Mouse (Mus musculus): Measurements from ENCODE around the gene Fbxw9. TPM values are rescaled to one million over a fixed set of nuclear protein-coding genes. Genes with fewer than 3 reads are reported as not detected.

The Fbxw9 gene
- polyA plus RNA-seq, 1 experiment from 2014 or later, result 27.4 TPM

DNA sequence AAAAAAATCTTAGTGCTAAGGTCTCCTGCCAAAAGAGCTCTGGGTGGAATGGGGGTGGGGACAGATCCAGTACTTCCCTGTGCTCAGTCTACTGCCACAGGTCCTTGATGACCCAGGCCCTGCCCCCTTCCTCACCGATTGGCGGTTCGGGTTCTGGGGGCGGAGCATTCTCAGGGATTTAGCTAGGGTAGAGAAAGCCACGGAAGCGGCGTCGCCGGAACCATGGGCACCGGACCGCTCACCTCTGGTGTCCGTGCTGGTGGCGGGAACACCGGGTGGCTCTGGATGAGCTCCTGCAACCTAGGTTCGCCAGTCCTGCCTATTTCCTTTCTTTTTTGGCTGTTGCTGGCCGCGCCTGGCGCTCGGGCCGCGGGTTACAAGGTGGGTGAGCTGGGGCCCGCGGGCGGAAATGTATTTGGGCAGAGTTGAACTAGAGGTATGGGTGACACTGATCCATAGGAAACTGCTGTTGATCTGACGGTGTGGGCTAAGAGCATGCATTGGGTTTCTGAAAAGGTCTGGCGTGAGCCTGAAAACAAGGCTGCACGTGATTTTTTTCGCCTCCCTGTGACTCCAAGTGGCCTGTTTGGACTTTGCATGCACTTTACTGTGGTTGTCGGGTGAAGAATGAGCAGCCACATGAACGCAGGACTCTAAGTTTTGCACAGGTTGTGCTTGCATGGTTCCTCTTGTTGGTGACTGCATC lies 23.4 kb downstream of the Fbxw9 start, which contains the start of gene Man2b1:
Gene Man2b1, plus strand, starts transcription at position 163 of the 706 bp plus-strand sequence.
- Histone ChIP-seq H3K27ac (ENCODE audit: low read depth, low read length) (no peak within 1 kb of the TSS), H3K27me3 (ENCODE audit: control insufficient read depth, insufficient read depth, low read length) (no peaks in the 10 kb centered on the region), H3K36me3 (ENCODE audit: control insufficient read depth, insufficient read depth, low read length) (no peaks in the 10 kb centered on the region), H3K9ac (ENCODE audit: low read depth, low read length) (peak within 1 kb of the TSS; percentile 49), H3K4me3 (ENCODE audit: low read depth, low read length) (peak within 1 kb of the TSS; percentile 49), H3K4me1 (replicated peaks; ENCODE audit: control insufficient read depth, insufficient read depth, low read length) (peaks cover 3% of the 10 kb centered on the region; the same call in 1 of the 2 replicates), H3K9me3 (ENCODE audit: control insufficient read depth, low read length) (no peaks in the 10 kb centered on the region), H3K4me2 (replicated peaks; ENCODE audit: low read depth, low read length) (peak within 1 kb of the TSS; percentile 83)
- DNase-seq (ENCODE audit: low spot score), result peak; percentile 77
- 2% methylated on average over 30 of the region's 30 CpGs for WGBS
- ATAC-seq (ENCODE audit: low FRiP score), result peak; percentile 73

DNA sequence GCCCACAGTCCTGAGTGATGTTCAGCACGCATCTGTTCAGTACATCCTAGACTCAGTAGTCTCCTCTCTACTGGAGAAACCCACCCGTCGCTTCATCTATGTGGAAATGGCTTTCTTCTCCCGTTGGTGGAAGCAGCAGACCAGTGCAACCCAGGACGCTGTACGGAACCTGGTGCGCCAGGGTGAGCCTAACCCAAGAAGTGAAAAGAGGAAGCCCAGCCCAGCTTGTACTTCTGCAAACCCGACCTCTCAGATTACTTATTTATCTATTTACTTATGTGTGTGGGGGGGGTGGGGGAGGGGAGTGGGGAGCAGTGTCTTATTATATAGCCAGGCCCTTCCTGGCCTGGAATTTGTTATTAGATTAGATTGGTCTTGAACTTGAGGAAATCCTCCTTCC lies 24.8 kb downstream of the Fbxw9 start:
- H3K9ac ChIP-seq (ENCODE audit: low read depth, low read length), result no peak overlapping the region
- H3K4me3 ChIP-seq (ENCODE audit: low read depth, low read length), result no peak overlapping the region
- ATAC-seq (ENCODE audit: low FRiP score) (no peak), DNase-seq (ENCODE audit: low spot score) (no peak)
- no peaks in the 10 kb centered on the region for H3K27me3 ChIP-seq (ENCODE audit: control insufficient read depth, insufficient read depth, low read length)
- H3K4me1 ChIP-seq (replicated peaks; ENCODE audit: control insufficient read depth, insufficient read depth, low read length), result peaks cover 3% of the 10 kb centered on the region; the same call in 1 of the 2 replicates
- no peak overlapping the region for H3K27ac ChIP-seq (ENCODE audit: low read depth, low read length)
- H3K4me2 ChIP-seq (replicated peaks; ENCODE audit: low read depth, low read length), result no peak overlapping the region
- H3K36me3 ChIP-seq (ENCODE audit: control insufficient read depth, insufficient read depth, low read length), result no peaks in the 10 kb centered on the region
- H3K9me3 ChIP-seq (ENCODE audit: control insufficient read depth, low read length), result no peaks in the 10 kb centered on the region
- 87% methylated on average over 8 of the region's 8 CpGs for WGBS

DNA sequence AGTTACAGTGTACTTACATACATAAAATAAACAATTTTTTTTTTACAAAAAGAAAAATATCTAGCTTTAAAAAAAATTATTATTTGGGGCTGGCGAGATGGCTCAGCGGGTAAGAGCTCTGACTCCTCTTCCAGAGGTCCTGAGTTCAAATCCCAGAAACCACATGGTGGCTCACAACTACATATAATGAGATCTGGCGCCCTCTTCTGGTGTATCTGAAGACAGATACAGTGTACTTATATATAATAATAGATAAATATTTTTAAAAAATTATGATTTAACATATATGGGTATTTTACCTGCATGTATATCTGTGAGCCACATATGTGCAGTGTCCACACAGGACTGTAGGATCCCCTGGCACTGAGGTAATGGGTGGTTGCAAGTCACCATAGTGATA lies 26.4 kb downstream of the Fbxw9 start:
- WGBS, result 83% methylated on average over 3 of the region's 3 CpGs
- H3K4me3 ChIP-seq (ENCODE audit: low read depth, low read length), result no peak overlapping the region
- DNase-seq (ENCODE audit: low spot score) (no peak), ATAC-seq (ENCODE audit: low FRiP score) (no peak)
- no peak overlapping the region for H3K4me2 ChIP-seq (replicated peaks; ENCODE audit: low read depth, low read length)
- H3K9me3 ChIP-seq (ENCODE audit: control insufficient read depth, low read length), result no peaks in the 10 kb centered on the region
- H3K9ac ChIP-seq (ENCODE audit: low read depth, low read length), result no peak overlapping the region
- no peaks in the 10 kb centered on the region for H3K27me3 ChIP-seq (ENCODE audit: control insufficient read depth, insufficient read depth, low read length)
- H3K4me1 ChIP-seq (replicated peaks; ENCODE audit: control insufficient read depth, insufficient read depth, low read length), result 0 out of 2 replicates have a peak, but pooled peaks cover 3% of the 10 kb centered on the region
- no peaks in the 10 kb centered on the region for H3K36me3 ChIP-seq (ENCODE audit: control insufficient read depth, insufficient read depth, low read length)
- H3K27ac ChIP-seq (ENCODE audit: low read depth, low read length), result no peak overlapping the region

DNA sequence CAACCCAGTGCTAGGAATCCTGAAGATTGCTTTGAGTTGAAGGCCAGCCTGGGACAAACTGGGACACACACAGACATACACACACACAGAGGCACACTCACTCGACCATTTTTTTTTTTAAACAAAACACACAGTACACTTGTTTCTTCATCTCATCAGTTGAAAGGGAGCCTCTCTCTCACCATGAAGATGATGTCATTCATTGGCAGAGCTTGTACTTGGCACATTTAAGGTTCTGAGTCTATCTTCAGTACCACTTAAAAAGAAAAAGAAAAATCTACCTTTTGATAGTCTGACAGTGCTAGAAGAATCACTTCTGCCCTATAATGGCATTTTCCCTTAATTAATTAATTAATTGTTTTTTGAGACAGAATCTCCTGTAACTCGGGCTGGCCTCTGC lies 28.9 kb downstream of the Fbxw9 start:
- H3K4me2 ChIP-seq (replicated peaks; ENCODE audit: low read depth, low read length), result no peak overlapping the region
- no peak for ATAC-seq (ENCODE audit: low FRiP score)
- H3K27ac ChIP-seq (ENCODE audit: low read depth, low read length), result no peak overlapping the region
- 0 out of 2 replicates have a peak, but pooled peaks cover 2% of the 10 kb centered on the region for H3K4me1 ChIP-seq (replicated peaks; ENCODE audit: control insufficient read depth, insufficient read depth, low read length)
- H3K9ac ChIP-seq (ENCODE audit: low read depth, low read length), result no peak overlapping the region
- 79% methylated on average over 2 of the region's 2 CpGs for WGBS
- H3K36me3 ChIP-seq (ENCODE audit: control insufficient read depth, insufficient read depth, low read length), result no peaks in the 10 kb centered on the region
- DNase-seq (ENCODE audit: low spot score), result no peak
- no peak overlapping the region for H3K4me3 ChIP-seq (ENCODE audit: low read depth, low read length)
- no peaks in the 10 kb centered on the region for H3K27me3 ChIP-seq (ENCODE audit: control insufficient read depth, insufficient read depth, low read length)
- H3K9me3 ChIP-seq (ENCODE audit: control insufficient read depth, low read length), result no peaks in the 10 kb centered on the region

DNA sequence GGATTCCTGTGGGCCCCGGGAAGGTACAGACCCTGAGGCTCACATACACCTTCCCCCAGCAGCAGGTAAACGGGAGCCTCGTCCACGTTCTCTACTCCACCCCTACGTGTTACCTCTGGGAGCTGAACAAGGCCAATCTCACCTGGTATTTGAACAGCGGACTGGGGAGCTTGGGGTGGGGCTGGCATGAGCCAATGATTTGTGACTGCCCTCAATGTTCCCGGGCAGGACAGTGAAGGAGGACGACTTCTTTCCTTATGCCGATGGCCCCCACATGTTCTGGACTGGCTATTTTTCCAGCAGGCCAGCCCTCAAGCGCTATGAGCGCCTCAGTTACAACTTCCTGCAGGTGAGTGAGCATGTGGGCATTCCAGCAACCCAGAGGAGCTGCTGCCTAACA lies 31.0 kb downstream of the Fbxw9 start:
- Histone ChIP-seq H3K36me3 (ENCODE audit: control insufficient read depth, insufficient read depth, low read length) (no peaks in the 10 kb centered on the region), H3K9me3 (ENCODE audit: control insufficient read depth, low read length) (no peaks in the 10 kb centered on the region), H3K27ac (ENCODE audit: low read depth, low read length) (no peak overlapping the region), H3K4me2 (replicated peaks; ENCODE audit: low read depth, low read length) (no peak overlapping the region), H3K4me1 (replicated peaks; ENCODE audit: control insufficient read depth, insufficient read depth, low read length) (no peaks in the 10 kb centered on the region), H3K4me3 (ENCODE audit: low read depth, low read length) (no peak overlapping the region), H3K9ac (ENCODE audit: low read depth, low read length) (no peak overlapping the region), H3K27me3 (ENCODE audit: control insufficient read depth, insufficient read depth, low read length) (no peaks in the 10 kb centered on the region)
- no peak for DNase-seq (ENCODE audit: low spot score)
- 93% methylated on average over 11 of the region's 11 CpGs for WGBS
- ATAC-seq (ENCODE audit: low FRiP score), result no peak

DNA sequence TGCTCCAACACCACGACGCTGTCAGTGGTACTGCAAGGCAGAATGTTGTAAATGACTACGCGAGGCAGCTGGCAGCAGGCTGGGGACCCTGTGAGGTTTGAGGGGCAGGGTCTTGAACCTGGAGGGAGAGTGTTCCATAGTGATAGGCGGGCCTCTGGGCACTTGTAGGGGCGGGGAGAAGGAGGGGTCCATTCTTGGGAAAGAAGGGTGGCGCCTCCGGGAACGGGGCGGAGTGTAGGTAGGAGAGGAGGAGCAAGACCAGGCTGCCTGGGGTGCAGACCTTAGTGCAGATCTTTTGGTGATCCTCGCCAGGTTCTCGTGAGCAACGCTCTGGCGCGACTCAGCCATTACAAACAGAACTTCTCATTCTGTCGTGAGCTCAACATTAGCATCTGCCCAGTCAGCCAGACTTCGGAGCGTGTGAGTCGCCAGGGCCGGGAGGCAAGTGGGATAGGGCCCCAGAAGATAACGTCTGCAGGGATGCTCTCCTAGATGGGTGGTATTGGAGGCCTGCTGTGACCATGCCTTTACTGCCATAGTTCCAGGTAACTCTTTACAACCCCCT lies 31.8 kb downstream of the Fbxw9 start:
- H3K36me3 ChIP-seq (ENCODE audit: control insufficient read depth, insufficient read depth, low read length), result no peaks in the 10 kb centered on the region

DNA sequence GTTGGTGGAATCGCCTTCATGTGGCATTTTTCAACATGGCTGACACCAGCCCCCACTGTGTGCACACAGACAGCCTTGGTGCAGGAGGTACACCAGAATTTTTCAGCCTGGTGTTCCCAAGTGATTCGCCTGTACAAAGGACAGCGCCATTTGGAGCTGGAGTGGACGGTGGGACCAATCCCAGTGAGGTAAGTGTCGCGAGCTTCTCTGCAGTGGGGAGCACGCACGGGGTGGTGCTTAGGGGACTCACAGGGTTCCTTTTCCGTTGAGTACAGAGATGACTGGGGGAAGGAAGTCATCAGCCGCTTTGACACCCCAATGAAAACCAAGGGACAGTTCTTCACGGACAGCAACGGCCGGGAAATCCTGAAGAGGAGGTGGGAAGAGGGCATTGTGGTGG lies 35.2 kb downstream of the Fbxw9 start:
- no peaks in the 10 kb centered on the region for H3K36me3 ChIP-seq (ENCODE audit: control insufficient read depth, insufficient read depth, low read length)
- H3K27ac ChIP-seq (ENCODE audit: low read depth, low read length), result no peak overlapping the region
- 95% methylated on average over 13 of the region's 13 CpGs for WGBS
- H3K9me3 ChIP-seq (ENCODE audit: control insufficient read depth, low read length), result no peaks in the 10 kb centered on the region
- no peak overlapping the region for H3K4me2 ChIP-seq (replicated peaks; ENCODE audit: low read depth, low read length)
- no peaks in the 10 kb centered on the region for H3K27me3 ChIP-seq (ENCODE audit: control insufficient read depth, insufficient read depth, low read length)
- H3K4me3 ChIP-seq (ENCODE audit: low read depth, low read length), result no peak overlapping the region
- no peak for ATAC-seq (ENCODE audit: low FRiP score)
- DNase-seq (ENCODE audit: low spot score), result no peak
- no peaks in the 10 kb centered on the region for H3K4me1 ChIP-seq (replicated peaks; ENCODE audit: control insufficient read depth, insufficient read depth, low read length)
- H3K9ac ChIP-seq (ENCODE audit: low read depth, low read length), result no peak overlapping the region

More for the DNA sequence above, 31.8 kb downstream of the Fbxw9 start:
- H3K9me3 ChIP-seq (ENCODE audit: control insufficient read depth, low read length), result no peaks in the 10 kb centered on the region
- H3K27ac ChIP-seq (ENCODE audit: low read depth, low read length), result no peak overlapping the region
- H3K9ac ChIP-seq (ENCODE audit: low read depth, low read length), result no peak overlapping the region
- no peak for DNase-seq (ENCODE audit: low spot score)
- no peak for ATAC-seq (ENCODE audit: low FRiP score)
- no peaks in the 10 kb centered on the region for H3K27me3 ChIP-seq (ENCODE audit: control insufficient read depth, insufficient read depth, low read length)
- 36% methylated on average over 21 of the region's 21 CpGs for WGBS
- no peak overlapping the region for H3K4me3 ChIP-seq (ENCODE audit: low read depth, low read length)
- H3K4me1 ChIP-seq (replicated peaks; ENCODE audit: control insufficient read depth, insufficient read depth, low read length), result no peaks in the 10 kb centered on the region
- H3K4me2 ChIP-seq (replicated peaks; ENCODE audit: low read depth, low read length), result no peak overlapping the region

DNA sequence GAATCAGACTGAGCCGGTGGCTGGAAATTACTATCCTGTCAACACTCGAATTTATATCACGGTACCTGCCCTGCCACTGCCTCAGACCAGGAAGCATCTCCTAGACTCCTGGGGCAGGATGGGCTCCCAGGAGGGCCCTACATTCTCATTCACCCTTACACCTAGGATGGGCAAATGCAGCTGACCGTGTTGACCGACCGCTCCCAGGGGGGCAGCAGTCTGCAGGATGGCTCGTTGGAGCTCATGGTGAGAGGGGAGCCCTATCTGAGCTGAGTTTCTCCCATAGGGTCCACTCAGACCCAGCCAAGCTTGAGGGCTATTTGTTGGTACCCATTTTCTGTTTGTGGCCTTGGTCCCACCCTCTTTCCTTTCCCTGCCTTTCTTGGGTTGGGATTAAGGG lies 35.7 kb downstream of the Fbxw9 start:
- no peak for ATAC-seq (ENCODE audit: low FRiP score)
- Histone ChIP-seq H3K9me3 (ENCODE audit: control insufficient read depth, low read length) (no peaks in the 10 kb centered on the region), H3K27me3 (ENCODE audit: control insufficient read depth, insufficient read depth, low read length) (no peaks in the 10 kb centered on the region), H3K4me1 (replicated peaks; ENCODE audit: control insufficient read depth, insufficient read depth, low read length) (no peaks in the 10 kb centered on the region), H3K36me3 (ENCODE audit: control insufficient read depth, insufficient read depth, low read length) (no peaks in the 10 kb centered on the region), H3K9ac (ENCODE audit: low read depth, low read length) (no peak overlapping the region), H3K4me2 (replicated peaks; ENCODE audit: low read depth, low read length) (no peak overlapping the region), H3K4me3 (ENCODE audit: low read depth, low read length) (no peak overlapping the region), H3K27ac (ENCODE audit: low read depth, low read length) (no peak overlapping the region)
- 94% methylated on average over 7 of the region's 7 CpGs for WGBS
- DNase-seq (ENCODE audit: low spot score), result no peak

DNA sequence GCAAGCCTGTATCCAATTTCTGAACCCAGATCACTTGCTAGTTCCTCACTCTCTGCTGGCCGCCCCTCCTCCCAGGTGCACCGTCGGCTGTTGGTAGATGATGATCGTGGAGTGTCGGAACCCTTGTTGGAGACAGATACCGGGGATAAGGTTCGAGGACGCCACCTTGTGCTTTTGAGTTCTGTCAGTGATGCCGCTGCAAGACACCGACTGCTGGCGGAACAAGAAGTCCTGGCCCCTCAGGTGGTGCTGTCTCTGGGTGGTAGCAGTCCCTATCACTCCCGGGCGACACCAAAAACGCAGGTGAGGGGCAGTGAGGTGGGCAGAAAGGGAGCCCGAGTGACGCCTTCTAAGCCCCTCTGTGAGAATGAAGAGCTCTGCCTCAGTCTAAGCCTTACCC lies 36.3 kb downstream of the Fbxw9 start:
- Histone ChIP-seq H3K9ac (ENCODE audit: low read depth, low read length) (no peak overlapping the region), H3K4me2 (replicated peaks; ENCODE audit: low read depth, low read length) (no peak overlapping the region), H3K4me1 (replicated peaks; ENCODE audit: control insufficient read depth, insufficient read depth, low read length) (no peaks in the 10 kb centered on the region), H3K27me3 (ENCODE audit: control insufficient read depth, insufficient read depth, low read length) (no peaks in the 10 kb centered on the region), H3K9me3 (ENCODE audit: control insufficient read depth, low read length) (no peaks in the 10 kb centered on the region), H3K27ac (ENCODE audit: low read depth, low read length) (no peak overlapping the region), H3K4me3 (ENCODE audit: low read depth, low read length) (no peak overlapping the region), H3K36me3 (ENCODE audit: control insufficient read depth, insufficient read depth, low read length) (no peaks in the 10 kb centered on the region)
- no peak for ATAC-seq (ENCODE audit: low FRiP score)
- no peak for DNase-seq (ENCODE audit: low spot score)
- WGBS, result 93% methylated on average over 16 of the region's 16 CpGs

All from hindbrain, embryonic 11.5 days (tissue).